Mouse (Mus musculus) heart, postnatal 0 days (tissue): Measurements from ENCODE around the gene Mrpl45.

Experiments used
- CTCF ChIP-seq: IDR thresholded peaks from 2 replicates; pipeline ENCODE4 v1.5.1; 2016; ENCODE audit warnings: antibody characterized with exemption, control low read depth, low read depth
- EP300 ChIP-seq: IDR thresholded peaks from 2 replicates; pipeline ENCODE4 v1.6.1; 2016; ENCODE audit warnings: antibody characterized with exemption, low read depth

- TF ChIP-seq CTCF (no peak), EP300 (no peak)
These were observed 30.7 kb upstream of the Mrpl45 start for GRCm38 (mm10) chr11:97284854-97285253.
